Mouse (Mus musculus) lung, postnatal 0 days (tissue): ENCODE data around the gene Ap1m1. TPM values are rescaled to one million over a fixed set of nuclear protein-coding genes. Genes with fewer than 3 reads are reported as not detected.

ENCODE experiments used
- ATAC-seq: fragments of 200-750 bp; cut with Nextera tagmentation; 2 replicates; pipeline ENCODE4 v1.8.0; 2017; ENCODE audit warnings: moderate library complexity
- DNase-seq: peaks from one replicate; pipeline ENCODE4 v3.0.0-alpha.2; 2016; ENCODE audit warnings: low spot score
- H3K27ac ChIP-seq: fragments of 300-500 bp; sonication (generic); 2 replicates; pipeline ENCODE4 v1.5.1; 2014; ENCODE audit warnings: antibody characterized with exemption, mild to moderate bottlenecking, low read length, mixed read lengths
- H3K27me3 ChIP-seq: fragments of 300-500 bp; sonication (generic); replicated peaks from 2 replicates; pipeline ENCODE4 v1.6.1; 2014; ENCODE audit warnings: low read length, mixed read lengths; ENCODE audit not compliant: insufficient read depth
- H3K36me3 ChIP-seq: fragments of 300-500 bp; sonication (generic); 2 replicates; pipeline ENCODE4 v1.6.1; 2014; ENCODE audit warnings: low read length, mixed read lengths; ENCODE audit not compliant: insufficient read depth
- H3K4me1 ChIP-seq: fragments of 300-500 bp; sonication (generic); 2 replicates; pipeline ENCODE4 v1.6.1; 2014; ENCODE audit warnings: antibody characterized with exemption, low read depth, low read length, mixed read lengths; ENCODE audit not compliant: insufficient read depth
- H3K4me2 ChIP-seq: fragments of 300-500 bp; sonication (generic); replicated peaks from 2 replicates; pipeline ENCODE4 v1.6.1; 2014; ENCODE audit warnings: low read depth, mild to moderate bottlenecking, low read length, moderate library complexity, mixed read lengths
- H3K4me3 ChIP-seq: fragments of 300-500 bp; sonication (generic); 2 replicates; pipeline ENCODE4 v1.5.1; 2014; ENCODE audit warnings: low read depth, low read length
- H3K9ac ChIP-seq: fragments of 300-500 bp; sonication (generic); replicated peaks from 2 replicates; pipeline ENCODE4 v1.6.1; 2014; ENCODE audit warnings: low read depth, mild to moderate bottlenecking
- H3K9me3 ChIP-seq: fragments of 300-500 bp; sonication (generic); 2 replicates; pipeline ENCODE4 v1.6.1; 2016; ENCODE audit warnings: low read length, mixed read lengths
- CTCF ChIP-seq: IDR thresholded peaks from 2 replicates; pipeline ENCODE4 v1.5.1; 2016; ENCODE audit warnings: antibody characterized with exemption, mild to moderate bottlenecking
- EP300 ChIP-seq: IDR thresholded peaks from 2 replicates; pipeline ENCODE4 v1.6.1; 2016; ENCODE audit warnings: antibody characterized with exemption, mild to moderate bottlenecking, control low read depth
- WGBS: fragments of 180-500 bp; shearing (Covaris S2); extraction: QIAGEN DNeasy Blood & Tissue Kit; methylation state at CpG from one replicate; pipeline ENCODE4 v1.1.7; 2014; 5-methylcytosine and 5-hydroxymethylcytosine counted together
- polyA plus RNA-seq: library from polyadenylated mRNA; unstranded; fragments of >200 nt; fragmentation: Nextera tagmentation; extraction: Ambion mirVana; gene quantifications from 2 replicates; pipeline ENCODE4 v1.2.1, GENCODE M21; 2015

Ap1m1 gene
- polyA plus RNA-seq, 1 experiment from 2014 or later = 68.2 TPM

DNA sequence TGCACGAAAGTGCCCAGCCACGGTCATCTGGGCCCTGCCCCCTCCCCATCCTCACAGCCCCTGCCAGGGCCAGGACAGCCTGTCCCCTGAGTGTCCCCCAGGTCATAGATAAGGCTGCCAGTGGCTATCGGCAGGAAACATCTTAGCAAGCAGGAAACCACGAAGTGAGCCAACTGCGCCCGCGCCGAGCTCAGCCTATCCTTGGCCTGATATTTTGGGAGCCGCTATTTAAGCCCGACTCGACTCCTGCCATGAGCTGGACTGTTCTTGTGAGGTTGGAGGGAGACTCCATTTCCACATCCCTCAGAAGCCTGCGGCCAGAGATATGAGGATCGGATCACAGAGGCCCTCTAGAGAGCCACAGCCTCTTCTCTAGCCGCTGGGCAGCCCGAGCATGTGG lies 28.5 kb downstream of the Ap1m1 start:
- Histone ChIP-seq H3K9me3 (no peaks in the 10 kb centered on the region), H3K27me3 (no peaks in the 10 kb centered on the region), H3K4me2 (0 out of 2 replicates have a peak overlapping the region, but pooled peaks have one; percentile 5), H3K4me3 (no peak overlapping the region), H3K27ac (peak overlapping the region; percentile 91), H3K9ac (no peak overlapping the region), H3K4me1 (no peaks in the 10 kb centered on the region), H3K36me3 (no peaks in the 10 kb centered on the region)
- WGBS = 44% methylated on average over 15 of the region's 15 CpGs
- DNase-seq = peak; percentile 87
- peak; percentile 93 for ATAC-seq
- TF ChIP-seq EP300 (peak; percentile 100), CTCF (no peak)

DNA sequence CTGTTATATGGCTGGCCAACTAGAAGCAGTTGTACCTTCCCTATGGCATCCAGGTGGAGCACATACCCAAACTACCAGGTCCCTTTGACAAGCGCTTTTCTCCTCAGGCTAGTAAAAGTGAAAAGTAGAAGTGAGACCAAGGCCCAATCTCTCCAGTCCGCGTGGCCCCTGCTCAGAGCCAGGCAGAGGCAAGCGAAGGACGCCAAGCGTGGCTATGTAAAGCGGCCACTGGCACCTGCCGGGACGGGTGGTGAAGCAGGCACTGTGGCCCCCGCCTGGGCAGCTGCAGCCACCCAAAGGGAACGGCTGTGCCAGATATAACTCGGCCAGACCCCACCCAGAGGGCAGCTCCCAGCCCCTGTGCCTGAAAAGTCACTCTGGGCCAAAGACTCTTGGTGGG lies 30.8 kb downstream of the Ap1m1 start:
- Histone ChIP-seq H3K27me3 (no peaks in the 10 kb centered on the region), H3K9me3 (no peaks in the 10 kb centered on the region), H3K36me3 (no peaks in the 10 kb centered on the region), H3K4me2 (no peak overlapping the region), H3K27ac (no peak overlapping the region), H3K4me1 (no peaks in the 10 kb centered on the region), H3K4me3 (no peak overlapping the region), H3K9ac (no peak overlapping the region)
- 81% methylated on average over 12 of the region's 12 CpGs for WGBS
- TF ChIP-seq EP300 (no peak), CTCF (no peak)
- DNase-seq (no peak), ATAC-seq (no peak)

DNA sequence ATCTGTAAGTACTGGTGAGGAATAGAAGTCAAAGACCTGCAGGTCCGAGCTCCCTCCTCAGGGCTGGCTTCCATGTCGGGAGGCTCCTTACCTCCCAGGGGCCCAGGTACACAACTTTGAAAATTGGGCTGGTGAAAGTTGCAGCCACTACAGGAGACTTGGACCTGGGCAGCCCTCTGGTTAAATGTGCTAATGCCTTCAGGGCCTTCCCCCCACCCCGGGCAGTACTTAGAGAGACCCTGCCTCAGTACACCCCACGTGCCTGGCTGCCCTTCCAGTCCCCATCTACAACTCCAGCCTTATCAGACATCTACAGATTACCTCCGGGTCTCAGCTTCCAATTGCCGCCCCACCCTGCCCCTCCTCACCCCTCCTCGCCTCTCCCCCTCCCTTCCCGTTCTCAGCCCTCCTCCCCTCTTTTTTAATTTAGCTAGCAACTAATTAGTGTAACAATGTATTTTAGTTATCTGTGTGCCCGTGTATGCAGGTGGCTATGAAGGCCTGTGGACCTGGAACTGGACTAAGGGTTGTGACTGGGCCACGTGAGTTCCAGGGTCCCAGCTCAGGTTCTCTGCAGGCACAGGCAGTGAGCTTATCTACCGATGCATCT lies 31.3 kb downstream of the Ap1m1 start:
- Histone ChIP-seq H3K4me3 (no peak overlapping the region), H3K27me3 (no peaks in the 10 kb centered on the region), H3K9me3 (no peaks in the 10 kb centered on the region), H3K4me2 (no peak overlapping the region), H3K36me3 (no peaks in the 10 kb centered on the region), H3K4me1 (no peaks in the 10 kb centered on the region), H3K27ac (no peak overlapping the region; the same call in 1 of the 2 replicates), H3K9ac (no peak overlapping the region)
- no peak for DNase-seq
- ATAC-seq = no peak
- TF ChIP-seq CTCF (no peak), EP300 (no peak)
- 60% methylated on average over 11 of the region's 11 CpGs for WGBS

DNA sequence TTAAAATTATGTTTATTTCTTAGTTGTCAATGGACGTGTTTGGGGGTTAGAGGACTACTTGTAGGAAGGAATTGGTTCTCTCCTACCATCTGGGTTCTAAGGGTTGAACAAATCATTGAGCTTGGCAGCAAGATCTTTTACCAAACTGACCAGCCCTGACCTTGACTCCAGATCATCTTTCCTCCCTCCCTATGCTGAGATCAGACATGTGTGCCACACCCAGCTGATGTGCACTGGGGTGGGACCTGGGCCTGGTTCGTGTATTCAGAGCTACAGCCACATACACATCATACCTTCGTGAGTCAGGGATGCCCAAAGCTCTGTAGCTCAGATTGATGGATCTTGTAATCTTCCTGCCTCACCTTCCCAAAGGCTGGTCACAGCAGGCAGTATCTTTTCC lies 31.9 kb downstream of the Ap1m1 start:
- Histone ChIP-seq H3K27me3 (no peaks in the 10 kb centered on the region), H3K9me3 (no peaks in the 10 kb centered on the region), H3K4me1 (no peaks in the 10 kb centered on the region), H3K9ac (no peak overlapping the region), H3K36me3 (no peaks in the 10 kb centered on the region), H3K27ac (peak overlapping the region; percentile 6), H3K4me3 (no peak overlapping the region), H3K4me2 (no peak overlapping the region)
- DNase-seq (no peak), ATAC-seq (no peak)
- TF ChIP-seq EP300 (no peak), CTCF (no peak)
- 53% methylated on average over 3 of the region's 3 CpGs for WGBS

DNA sequence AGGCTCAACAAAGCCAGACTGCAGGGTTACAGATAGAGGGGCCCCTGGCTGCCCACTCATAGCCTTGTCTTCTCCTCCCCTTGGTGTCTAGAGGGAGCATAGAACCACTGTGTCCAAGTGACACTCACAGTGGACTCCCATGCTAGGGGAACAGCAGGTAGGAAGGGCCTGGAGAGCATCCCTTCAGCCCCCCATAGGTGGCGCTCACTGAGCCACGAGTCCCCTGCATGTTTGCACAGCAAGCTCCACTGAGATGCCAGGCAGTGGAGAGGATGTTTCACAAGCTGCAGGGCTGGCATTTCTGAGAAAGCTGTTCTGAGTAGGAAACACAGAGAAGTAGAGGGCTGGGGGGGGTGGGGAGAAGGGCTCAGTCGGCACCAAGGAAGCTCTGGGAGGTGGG lies 32.5 kb downstream of the Ap1m1 start:
- H3K9ac ChIP-seq = no peak overlapping the region
- WGBS = 11% methylated on average over 3 of the region's 3 CpGs
- no peaks in the 10 kb centered on the region for H3K27me3 ChIP-seq
- no peaks in the 10 kb centered on the region for H3K9me3 ChIP-seq
- H3K36me3 ChIP-seq = no peaks in the 10 kb centered on the region
- no peak overlapping the region for H3K4me3 ChIP-seq
- no peak overlapping the region; the same call in 1 of the 2 replicates for H3K27ac ChIP-seq
- TF ChIP-seq CTCF (peak; percentile 86), EP300 (no peak)
- H3K4me2 ChIP-seq = no peak overlapping the region
- no peaks in the 10 kb centered on the region for H3K4me1 ChIP-seq
- DNase-seq (peak; percentile 88), ATAC-seq (peak; percentile 52)

DNA sequence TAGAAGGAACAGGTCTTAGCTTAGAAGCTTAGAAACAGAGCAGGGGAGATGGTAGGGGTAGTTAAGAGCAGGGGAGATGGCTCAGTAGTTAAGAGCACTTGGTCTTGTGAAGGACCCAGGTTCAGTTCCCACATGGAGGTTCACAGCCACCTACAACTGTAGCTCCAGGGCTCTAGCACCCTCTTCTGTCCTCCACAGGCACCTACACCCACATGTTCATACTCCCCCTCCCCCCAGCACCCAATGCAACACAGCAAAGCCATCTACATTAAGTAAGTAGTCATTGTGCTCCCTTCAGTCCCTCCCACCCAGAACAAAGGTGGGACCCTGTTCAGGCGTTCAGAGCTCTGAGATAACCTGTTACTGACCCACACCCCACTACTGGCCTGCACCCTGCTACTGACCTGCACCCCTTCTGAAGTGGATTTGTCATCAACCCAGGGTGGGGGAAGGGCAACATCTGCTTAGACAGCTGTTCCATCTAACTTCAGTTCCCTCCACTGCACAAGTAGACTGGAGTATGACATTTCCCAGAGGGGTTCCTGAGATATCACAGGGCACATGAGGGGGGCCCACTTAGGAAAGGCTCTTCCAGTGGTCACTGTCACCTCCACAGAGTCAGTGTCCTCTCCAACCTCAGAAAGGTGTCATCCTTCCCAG lies 33.4 kb downstream of the Ap1m1 start:
- no peaks in the 10 kb centered on the region for H3K9me3 ChIP-seq
- H3K27me3 ChIP-seq = no peaks in the 10 kb centered on the region
- H3K36me3 ChIP-seq = no peaks in the 10 kb centered on the region
- TF ChIP-seq EP300 (no peak), CTCF (peak; percentile 24)
- ATAC-seq = no peak
- no peak for DNase-seq
- 64% methylated on average over 1 of the region's 1 CpGs for WGBS
- no peak overlapping the region for H3K9ac ChIP-seq
- no peak overlapping the region for H3K4me2 ChIP-seq
- H3K4me1 ChIP-seq = no peaks in the 10 kb centered on the region
- H3K27ac ChIP-seq = no peak overlapping the region
- no peak overlapping the region for H3K4me3 ChIP-seq
